Mouse (Mus musculus) heart, adult 2 months (tissue): Measurements from ENCODE around the gene Myom1. TPM values are rescaled to one million over a fixed set of nuclear protein-coding genes. Genes with fewer than 3 reads are reported as not detected.

Experiments used
- DNase-seq, 2 experiments: peaks; one replicate each; pipeline ENCODE4 v3.0.0; 2021
- H3K27ac ChIP-seq: fragments of 200-600 bp; 2 replicates; pipeline ENCODE4 v1.8.1; 2022
- H3K27me3 ChIP-seq: fragments of 200-500 bp; 2 replicates; pipeline ENCODE4 v1.6.1; 2012; ENCODE audit warnings: mild to moderate bottlenecking, low read length, inconsistent platforms, mixed read lengths; ENCODE audit not compliant: control insufficient read depth, insufficient read depth
- H3K36me3 ChIP-seq: fragments of 200-500 bp; 2 replicates; pipeline ENCODE4 v1.6.1; 2012; ENCODE audit warnings: low read length, inconsistent platforms; ENCODE audit not compliant: control insufficient read depth, insufficient read depth
- H3K4me1 ChIP-seq: fragments of 200-500 bp; 2 replicates; pipeline ENCODE4 v1.6.1; 2011; ENCODE audit warnings: low read length; ENCODE audit not compliant: control insufficient read depth, insufficient read depth
- H3K4me3 ChIP-seq: fragments of 200-600 bp; 2 replicates; pipeline ENCODE4 v1.8.1; 2022
- H3K79me2 ChIP-seq: fragments of 200-500 bp; replicated peaks from 2 replicates; pipeline ENCODE4 v1.6.1; 2012; ENCODE audit warnings: mild to moderate bottlenecking, inconsistent platforms, low read length, moderate library complexity, mixed read lengths; ENCODE audit not compliant: control insufficient read depth, insufficient read depth
- H3K9ac ChIP-seq: fragments of 200-500 bp; 2 replicates; pipeline ENCODE4 v1.6.1; 2012; ENCODE audit warnings: low read depth, mild to moderate bottlenecking, control low read depth, inconsistent platforms, low read length, mixed read lengths
- CTCF ChIP-seq: fragments of 200-600 bp; IDR thresholded peaks from 2 replicates; pipeline ENCODE4 v1.8.1; 2022; ENCODE audit warnings: antibody characterized with exemption, mild to moderate bottlenecking, moderate library complexity
- EP300 ChIP-seq: fragments of 200-500 bp; IDR thresholded peaks from 2 replicates; pipeline ENCODE4 v1.6.1; 2011; ENCODE audit warnings: low read depth, low read length, control low read depth; ENCODE audit not compliant: insufficient read depth
- POLR2A ChIP-seq: fragments of 200-500 bp; IDR thresholded peaks from 2 replicates; pipeline ENCODE4 v1.6.1; 2011; ENCODE audit warnings: mild to moderate bottlenecking, low read depth, low read length, control low read depth; ENCODE audit not compliant: insufficient read depth
- WGBS: fragments of 180-500 bp; shearing (Covaris S2); methylation state at CpG from one replicate; pipeline ENCODE4 v1.1.7; 2018; 5-methylcytosine and 5-hydroxymethylcytosine counted together
- intact Hi-C: fragments of 180-260 bp; cut with DNase I; formaldehyde crosslinking; loops from one replicate; pipeline ENCODE4 v1.15.1; 2025
- polyA plus RNA-seq: library from polyadenylated mRNA; depleted of rRNA; stranded (reverse); fragments of >200 nt; gene quantifications from 2 replicates; pipeline ENCODE4 v1.2.3, GENCODE M21; 2012; rRNA removed
- total RNA-seq, 2 experiments: library from RNA; stranded (reverse); gene quantifications; 2 replicates each; pipeline ENCODE4 v1.2.3; 2021

The Myom1 gene
- total and polyA plus RNA-seq, 3 experiments = 222 to 1,030 (median 865) TPM

DNA sequence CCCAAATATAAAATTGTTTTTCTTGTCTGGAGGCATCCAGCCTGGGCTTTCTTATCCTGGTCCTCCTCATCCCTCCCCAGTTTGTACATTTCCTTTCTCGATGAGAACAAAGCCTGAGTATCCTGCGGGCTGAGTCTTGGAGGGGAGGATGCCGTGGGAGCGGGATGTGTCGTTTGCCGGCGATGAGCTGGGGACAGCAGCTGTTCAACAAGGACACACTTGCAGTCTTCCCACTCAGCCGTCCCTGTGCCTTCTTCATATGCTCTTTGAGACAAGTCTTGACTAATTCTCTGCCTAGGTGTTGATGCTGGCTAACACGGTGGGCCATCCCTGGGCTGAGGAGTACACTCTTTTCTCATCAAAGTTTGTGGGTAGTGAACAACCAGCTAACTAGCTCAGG is 166.4 kb downstream of the Myom1 start:
- intact Hi-C loops = no loop called here
- 39% methylated on average over 9 of the region's 9 CpGs for WGBS

DNA sequence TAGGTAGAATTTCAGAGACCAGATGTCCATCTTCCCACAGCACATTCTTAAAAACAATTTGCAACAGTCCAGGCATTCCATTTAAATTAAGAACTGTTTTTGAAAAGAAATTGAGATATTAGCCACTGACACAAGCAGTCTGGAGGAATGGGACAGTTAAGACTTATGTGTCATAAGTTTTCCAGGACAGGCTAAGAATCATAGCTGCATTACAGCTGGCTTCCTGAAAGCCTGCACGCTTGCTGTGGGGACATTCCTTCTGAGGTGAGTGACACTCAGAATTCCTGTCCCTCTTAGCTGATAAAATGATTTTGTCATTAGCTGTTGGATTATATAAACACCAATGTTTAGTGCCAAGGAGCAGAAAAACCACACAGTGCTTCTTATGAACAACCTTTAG is 167.2 kb downstream of the Myom1 start:
- Histone ChIP-seq H3K4me3 (no peak overlapping the region), H3K27ac (no peak overlapping the region), H3K9ac (no peak overlapping the region), H3K27me3 (no peaks in the 10 kb centered on the region), H3K79me2 (no peaks in the 10 kb centered on the region), H3K4me1 (no peaks in the 10 kb centered on the region), H3K36me3 (no peaks in the 10 kb centered on the region)
- no peak for TF ChIP-seq CTCF
- no peak for TF ChIP-seq POLR2A
- TF ChIP-seq EP300 = no peak
- intact Hi-C loops = no loop called here
- 63% methylated on average over 1 of the region's 1 CpGs for WGBS
- DNase-seq = no peak

More for the DNA sequence above, 166.4 kb downstream of the Myom1 start:
- H3K4me3 ChIP-seq = no peak overlapping the region
- H3K9ac ChIP-seq = no peak overlapping the region
- H3K27ac ChIP-seq = no peak overlapping the region
- no peaks in the 10 kb centered on the region for H3K27me3 ChIP-seq
- TF ChIP-seq POLR2A (no peak), EP300 (no peak), CTCF (no peak)
- H3K79me2 ChIP-seq = no peaks in the 10 kb centered on the region
- DNase-seq = no peak
- H3K4me1 ChIP-seq = no peaks in the 10 kb centered on the region
- no peaks in the 10 kb centered on the region for H3K36me3 ChIP-seq

DNA sequence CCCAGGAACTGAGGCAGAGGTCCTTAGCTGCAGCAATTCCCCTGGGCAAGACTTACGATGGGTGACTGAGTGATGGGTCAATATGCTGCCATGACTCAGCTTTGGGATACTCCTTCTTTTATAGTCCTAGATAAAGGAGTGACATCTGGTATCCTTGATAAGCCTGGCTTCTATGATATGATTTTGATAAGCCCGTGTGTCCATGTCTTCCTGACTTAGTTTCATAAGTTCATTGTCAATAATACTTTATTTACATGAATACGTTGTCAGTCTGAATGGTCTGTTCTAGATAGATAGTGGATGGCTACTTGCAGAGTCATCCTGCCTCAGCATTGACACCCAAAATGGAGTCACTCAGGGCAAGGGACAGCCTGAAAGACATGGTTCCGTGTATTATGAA is 168.7 kb downstream of the Myom1 start:
- no peak overlapping the region for H3K4me3 ChIP-seq
- H3K36me3 ChIP-seq = no peaks in the 10 kb centered on the region
- TF ChIP-seq CTCF = no peak
- TF ChIP-seq POLR2A = no peak
- TF ChIP-seq EP300 = no peak
- 66% methylated on average over 4 of the region's 4 CpGs for WGBS
- H3K4me1 ChIP-seq = no peaks in the 10 kb centered on the region
- no peaks in the 10 kb centered on the region for H3K79me2 ChIP-seq
- no peak overlapping the region for H3K27ac ChIP-seq
- H3K27me3 ChIP-seq = no peaks in the 10 kb centered on the region
- no peak for DNase-seq
- intact Hi-C loops = no loop called here
- H3K9ac ChIP-seq = no peak overlapping the region

Other genes starting within 250 kb of the Myom1 start
- gene Tgif1, start 149.1 kb upstream of the Myom1 start, total RNA-seq = 1 to 10 TPM; 3.0 to 4.0 TPM
- gene Tgif1, start 149.1 kb upstream of the Myom1 start, polyA plus RNA-seq = 8.6 and 14.0 TPM in 2 replicates
- 1,000 to 10,000 TPM in 1 of 2 experiments, 100 to 1,000 TPM in 1; 822 to 1,002 TPM for gene Myl12a, start 245 bp downstream of the Myom1 start, total RNA-seq
- gene Myl12a, start 245 bp downstream of the Myom1 start, polyA plus RNA-seq = 617 and 695 TPM in 2 replicates
- 10 to 100 TPM in 1 of 2 experiments, 1 to 10 TPM in 1; 6.0 to 13.1 TPM for gene Lpin2, start 179.9 kb downstream of the Myom1 start, total RNA-seq
- gene Lpin2, start 179.9 kb downstream of the Myom1 start, polyA plus RNA-seq = 3.4 and 4.7 TPM in 2 replicates